Mouse (Mus musculus): ENCODE results near the gene Gm5346.
"Not testable (repeated sequence)": the region's sequence is repeated elsewhere in the genome, so short reads cannot be mapped to it uniquely, and the experiment has no call there.

The Gm5346 gene

DNA sequence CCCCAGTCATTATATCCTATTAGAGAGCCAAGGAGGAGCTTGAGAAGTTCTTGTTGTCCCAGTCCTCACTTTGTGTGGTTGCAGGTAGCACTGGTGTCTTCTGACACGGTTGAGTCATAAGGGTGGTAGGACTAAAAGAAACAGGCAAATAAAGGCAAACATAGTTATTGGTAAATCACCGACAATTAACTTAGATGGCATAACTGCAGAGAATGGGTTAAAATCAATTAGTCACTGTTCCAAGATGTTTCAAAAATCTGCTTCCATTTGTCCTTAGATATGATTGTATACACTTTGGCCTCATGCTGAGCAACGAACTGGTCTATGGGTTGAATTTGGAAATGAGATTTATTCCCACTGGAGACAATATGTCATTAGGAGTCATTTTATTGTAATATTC is at the start of gene Gm5346:
Gm5346 (minus strand) TSS at position 101 of the 400 bp plus-strand sequence.
- DNase-seq, result no peak

- no peak for DNase-seq
These were observed 11.0 kb downstream of the Gm5346 start for GRCm38 (mm10) chr8:43616046-43616445.

DNA sequence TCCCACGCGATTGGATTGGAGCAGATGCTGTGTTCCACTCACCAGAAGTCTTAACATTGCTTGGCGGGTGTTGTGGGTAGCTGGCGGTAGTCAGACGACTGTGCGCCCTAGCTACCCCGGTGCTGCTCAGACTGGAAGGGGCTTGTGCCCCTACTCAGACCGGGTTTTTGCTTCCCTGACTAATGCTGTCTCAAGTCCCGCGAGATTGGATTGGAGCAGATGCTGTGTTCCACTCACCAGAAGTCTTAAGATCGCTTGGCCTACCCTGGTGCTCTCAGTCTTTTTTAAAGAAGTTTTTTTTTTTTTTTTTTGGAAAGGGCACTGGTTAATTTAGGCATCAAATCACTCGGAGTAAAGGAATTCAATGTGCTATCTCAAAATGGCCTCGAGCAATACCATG is 23.4 kb downstream of the Gm5346 start:
- DNase-seq, result not testable (repeated sequence)

- not testable (repeated sequence) for DNase-seq
These were observed 23.9 kb downstream of the Gm5346 start for GRCm38 (mm10) chr8:43603166-43603565.

- not testable (repeated sequence) for DNase-seq
These were observed 50.5 kb downstream of the Gm5346 start, which contains the start of gene Adam26a for GRCm38 (mm10) chr8:43576607-43577006. Gene Adam26a (minus strand): TSS chr8:43576707.
